Mouse (Mus musculus): ENCODE data around the gene Vash2. TPM values are rescaled to one million over a fixed set of nuclear protein-coding genes. Genes with fewer than 3 reads are reported as not detected.
"Not testable (repeated sequence)": the region's sequence is repeated elsewhere in the genome, so short reads cannot be mapped to it uniquely, and the experiment has no call there.

The Vash2 gene
- polyA plus RNA-seq, 1 experiment from 2014 or later: 86.4 TPM

DNA sequence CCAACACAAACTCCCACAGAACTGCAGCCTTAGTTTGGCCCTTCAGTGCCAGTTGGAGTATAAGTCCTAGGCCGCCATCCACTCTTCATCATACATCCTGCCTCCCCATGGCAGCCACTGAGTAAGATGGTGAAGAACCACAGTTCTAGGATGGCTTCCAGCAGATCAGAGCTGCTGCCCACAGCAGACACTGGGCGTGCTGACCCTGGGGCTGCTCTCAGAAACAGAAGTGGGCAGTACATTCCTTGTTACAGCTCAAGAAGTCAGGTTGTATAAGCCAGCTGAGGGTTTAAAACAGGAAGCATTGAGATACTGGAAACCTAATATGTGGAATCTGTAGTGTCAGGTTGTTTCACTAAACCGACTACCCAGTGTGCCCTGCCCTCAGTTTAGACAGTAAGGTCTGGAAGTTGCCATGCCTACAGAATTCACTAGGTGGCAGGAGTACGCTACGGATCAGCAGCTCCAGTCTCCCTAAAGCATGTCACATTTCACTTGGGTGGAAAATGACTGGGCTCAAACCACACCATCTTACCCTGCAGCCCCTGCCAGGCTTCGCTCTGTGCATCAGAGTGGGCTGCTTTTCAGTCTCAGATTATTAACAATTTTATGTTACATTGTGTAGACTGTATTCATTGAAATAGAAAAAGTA, 34.9 kb downstream of the Vash2 start:
- Histone ChIP-seq H3K9ac (replicated peaks) (no peak overlapping the region), H3K27ac (replicated peaks) (no peak overlapping the region), H3K4me1 (no peaks in the 10 kb centered on the region), H3K9me3 (replicated peaks) (no peaks in the 10 kb centered on the region), H3K4me2 (no peak overlapping the region), H3K4me3 (replicated peaks) (no peak overlapping the region), H3K36me3 (peaks cover 82% of the 10 kb centered on the region), H3K27me3 (replicated peaks) (no peaks in the 10 kb centered on the region)
- 53% methylated on average over 6 of the region's 6 CpGs for WGBS
- peak; percentile 85 for ATAC-seq (ENCODE audit: low FRiP score)

DNA sequence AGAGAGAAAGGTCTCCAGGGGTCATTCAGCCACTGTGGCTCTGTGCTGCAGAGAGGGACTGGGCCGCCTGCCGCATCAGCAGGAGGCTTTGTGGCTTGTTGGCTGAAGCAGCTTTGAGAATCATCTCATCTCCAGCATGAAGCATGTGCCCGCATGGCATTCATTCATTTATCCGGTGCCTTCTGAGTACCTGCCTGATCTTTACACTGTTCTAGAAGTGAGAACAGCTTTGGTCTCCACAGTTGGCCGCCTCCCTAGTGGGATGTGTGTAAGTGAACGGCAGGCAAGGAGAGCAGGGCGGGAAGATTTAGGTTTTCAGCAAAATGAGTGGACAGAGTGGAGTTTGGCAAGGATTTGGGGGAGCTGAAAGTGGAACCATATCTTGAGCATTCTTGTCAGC, 39.3 kb downstream of the Vash2 start:
- Histone ChIP-seq H3K4me2 (no peak overlapping the region), H3K4me1 (no peaks in the 10 kb centered on the region), H3K9ac (replicated peaks) (no peak overlapping the region), H3K9me3 (replicated peaks) (no peaks in the 10 kb centered on the region), H3K4me3 (replicated peaks) (no peak overlapping the region), H3K27me3 (replicated peaks) (no peaks in the 10 kb centered on the region), H3K27ac (replicated peaks) (no peak overlapping the region), H3K36me3 (peaks cover 73% of the 10 kb centered on the region)
- WGBS: 91% methylated on average over 7 of the region's 7 CpGs
- ATAC-seq (ENCODE audit: low FRiP score): no peak

DNA sequence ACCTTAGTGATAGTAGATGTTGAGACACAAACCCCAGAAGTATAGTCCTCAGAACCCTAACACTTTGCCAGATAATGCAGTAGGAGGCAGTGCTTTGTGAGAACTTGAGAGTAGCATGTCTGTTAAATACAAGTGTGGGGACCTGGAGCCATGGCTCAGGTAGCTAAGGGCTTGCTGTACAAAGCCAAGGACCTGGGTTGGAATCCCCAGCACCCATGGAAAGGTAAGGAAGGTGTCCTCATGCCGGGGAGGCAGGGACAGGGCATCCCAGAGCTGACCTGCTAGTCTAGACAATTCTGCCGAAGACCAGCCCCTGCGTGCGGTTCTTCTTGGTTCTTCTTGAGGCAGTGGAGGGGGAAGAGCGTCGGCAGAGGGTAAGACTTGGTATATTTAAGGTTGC, 48.9 kb downstream of the Vash2 start:
- Histone ChIP-seq H3K9ac (replicated peaks) (no peak overlapping the region), H3K9me3 (replicated peaks) (no peaks in the 10 kb centered on the region), H3K4me2 (no peak overlapping the region), H3K27me3 (replicated peaks) (no peaks in the 10 kb centered on the region), H3K4me1 (peaks cover 21% of the 10 kb centered on the region), H3K4me3 (replicated peaks) (no peak overlapping the region), H3K36me3 (peaks cover 16% of the 10 kb centered on the region), H3K27ac (replicated peaks) (no peak overlapping the region)
- no peak for ATAC-seq (ENCODE audit: low FRiP score)
- 78% methylated on average over 6 of the region's 6 CpGs for WGBS

DNA sequence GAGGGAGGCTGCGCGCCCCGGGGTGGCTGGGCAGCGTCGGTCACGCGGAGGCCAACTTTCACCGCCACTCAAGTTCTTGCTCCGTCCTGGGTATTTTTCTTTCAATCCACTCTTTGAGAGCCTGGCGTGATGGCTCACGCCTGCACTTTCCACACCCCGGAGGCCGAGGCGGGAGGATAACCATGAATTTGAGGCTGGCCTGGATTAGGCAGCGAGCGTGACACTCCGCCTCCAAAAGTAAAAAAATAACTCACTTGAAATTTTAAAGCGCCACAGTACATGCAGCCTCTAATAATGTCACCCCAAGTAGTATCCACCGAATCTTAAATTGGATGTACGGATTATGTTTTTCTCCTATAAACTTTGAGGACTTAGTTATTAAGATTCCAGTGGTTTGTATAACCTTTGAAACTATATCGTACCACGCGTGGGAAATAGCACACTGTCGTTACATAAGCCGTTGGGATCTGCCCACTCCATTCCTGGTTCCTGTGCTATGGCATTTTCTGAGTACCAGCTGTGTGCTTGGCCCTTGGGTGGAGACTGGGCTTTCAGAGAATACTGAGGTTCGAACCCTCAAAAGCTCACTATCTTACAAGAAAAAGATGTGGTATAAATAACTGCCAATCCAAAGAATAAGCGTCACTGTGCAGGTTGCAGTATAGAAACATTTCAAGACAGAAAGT, 49.9 kb downstream of the Vash2 start:
- peaks cover 5% of the 10 kb centered on the region; the same call in 1 of the 2 replicates for H3K36me3 ChIP-seq
- peak overlapping the region; percentile 100 for H3K27ac ChIP-seq (replicated peaks)
- no peaks in the 10 kb centered on the region for H3K9me3 ChIP-seq (replicated peaks)
- WGBS: 7% methylated on average over 27 of the region's 27 CpGs
- H3K9ac ChIP-seq (replicated peaks): peak overlapping the region; percentile 90
- peak overlapping the region; percentile 66 for H3K4me2 ChIP-seq
- H3K4me3 ChIP-seq (replicated peaks): peak overlapping the region; percentile 86
- H3K4me1 ChIP-seq: peaks cover 21% of the 10 kb centered on the region
- no peak; the same call in 1 of the 2 replicates for ATAC-seq (ENCODE audit: low FRiP score)
- no peaks in the 10 kb centered on the region for H3K27me3 ChIP-seq (replicated peaks)

DNA sequence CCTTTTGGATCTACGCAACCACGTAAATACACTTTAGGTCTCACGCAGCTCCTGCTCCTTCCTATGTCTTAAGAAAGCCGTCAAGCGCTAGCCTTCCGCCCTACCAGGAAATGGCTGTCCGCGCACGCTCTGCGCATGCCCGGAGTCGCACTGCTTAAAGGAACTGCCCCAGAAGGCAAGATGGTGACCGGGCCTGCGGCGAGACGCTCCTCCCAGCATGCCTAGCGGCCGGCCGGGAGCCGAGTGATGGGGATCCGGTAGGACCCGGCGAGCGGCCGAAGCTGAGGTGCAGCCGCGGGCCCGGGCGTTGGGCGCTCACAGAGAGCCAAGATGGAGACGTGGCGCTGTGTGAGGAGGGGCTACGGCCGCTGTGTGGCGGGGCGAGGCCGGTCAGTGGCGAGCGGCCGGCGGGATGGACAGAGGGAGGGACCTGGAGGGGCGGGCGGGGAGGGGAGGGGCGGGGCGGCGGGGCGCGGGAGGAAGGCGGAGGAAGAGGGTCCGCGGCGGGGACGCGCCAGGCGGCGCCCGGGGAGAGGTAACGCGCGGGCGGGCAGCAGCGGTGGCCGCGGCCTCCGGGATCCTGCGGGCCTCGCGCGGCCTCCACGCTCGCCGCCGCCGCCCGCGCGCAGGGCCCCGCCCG, 50.6 kb downstream of the Vash2 start:
- Histone ChIP-seq H3K9ac (replicated peaks) (peak overlapping the region; percentile 90), H3K27ac (replicated peaks) (peak overlapping the region; percentile 100), H3K4me2 (peak overlapping the region; percentile 66), H3K4me3 (replicated peaks) (peak overlapping the region; percentile 86), H3K36me3 (peaks cover 5% of the 10 kb centered on the region; the same call in 1 of the 2 replicates), H3K9me3 (replicated peaks) (no peaks in the 10 kb centered on the region), H3K27me3 (replicated peaks) (no peaks in the 10 kb centered on the region), H3K4me1 (peaks cover 21% of the 10 kb centered on the region)
- whole genome bisulfite sequencing: 0% methylated on average over 61 of the region's 79 CpGs
- ATAC-seq (ENCODE audit: low FRiP score): peak; percentile 98

DNA sequence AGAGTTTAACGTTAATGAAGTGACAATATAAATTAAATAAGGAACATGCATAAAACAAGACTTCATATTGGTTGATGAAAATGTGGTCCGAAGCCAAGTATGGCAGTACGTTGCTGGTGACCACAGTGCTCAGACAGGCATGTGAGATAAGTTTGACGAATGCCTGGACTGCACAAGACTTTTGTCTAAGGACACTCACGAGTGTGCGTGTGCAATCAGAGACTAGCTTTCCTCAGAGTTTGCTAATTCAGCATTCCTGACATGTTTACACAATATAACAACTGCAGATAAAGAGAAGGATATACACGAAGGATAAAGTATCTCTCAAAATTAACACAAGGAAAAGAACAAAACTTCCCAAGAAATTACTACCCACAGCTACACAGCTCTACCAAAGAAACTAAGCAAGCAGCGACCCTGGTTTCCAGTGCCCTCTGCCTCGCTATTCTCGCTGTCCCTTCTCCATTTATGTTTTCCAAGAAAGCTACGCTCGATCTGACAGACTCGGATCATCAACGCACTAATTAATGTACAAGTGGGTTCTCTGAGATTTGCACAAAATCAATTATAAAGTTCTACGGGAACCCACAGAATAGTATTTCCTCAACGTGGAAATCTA, 51.2 kb downstream of the Vash2 start:
- Histone ChIP-seq H3K27ac (replicated peaks) (peak overlapping the region; percentile 100), H3K4me3 (replicated peaks) (peak overlapping the region; percentile 86), H3K9ac (replicated peaks) (peak overlapping the region; percentile 90), H3K27me3 (replicated peaks) (no peaks in the 10 kb centered on the region), H3K4me1 (peaks cover 21% of the 10 kb centered on the region), H3K9me3 (replicated peaks) (no peaks in the 10 kb centered on the region), H3K4me2 (peak overlapping the region; percentile 66), H3K36me3 (0 out of 2 replicates have a peak, but pooled peaks cover 3% of the 10 kb centered on the region)
- peak; percentile 31 for ATAC-seq (ENCODE audit: low FRiP score)
- 22% methylated on average over 16 of the region's 16 CpGs for WGBS

DNA sequence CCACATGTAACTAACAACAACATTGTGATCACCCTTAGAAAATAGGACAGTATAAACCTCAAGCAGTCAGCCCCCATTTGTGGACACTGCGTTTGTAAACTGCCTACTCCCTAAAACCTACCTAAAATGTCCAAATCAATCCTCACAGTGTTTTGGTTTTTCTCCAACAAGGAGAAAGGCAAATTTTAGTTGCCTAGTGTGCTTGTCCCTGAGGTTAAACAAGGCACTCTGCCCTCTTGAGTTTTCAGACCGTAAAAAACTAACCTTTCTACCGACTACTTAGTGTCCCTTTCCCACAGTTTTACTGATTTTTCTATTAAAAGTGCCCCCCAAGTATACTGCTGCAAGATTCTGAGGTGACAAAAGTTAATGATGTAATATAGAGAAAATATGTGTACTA, 51.8 kb downstream of the Vash2 start:
- ATAC-seq (ENCODE audit: low FRiP score): no peak
- Histone ChIP-seq H3K9me3 (replicated peaks) (no peaks in the 10 kb centered on the region), H3K4me2 (peak overlapping the region; percentile 66), H3K27ac (replicated peaks) (no peak overlapping the region), H3K4me3 (replicated peaks) (no peak overlapping the region), H3K4me1 (peaks cover 21% of the 10 kb centered on the region), H3K9ac (replicated peaks) (no peak overlapping the region), H3K36me3 (no peaks in the 10 kb centered on the region), H3K27me3 (replicated peaks) (no peaks in the 10 kb centered on the region; the same call in 1 of the 2 replicates)
- WGBS: 92% methylated on average over 3 of the region's 3 CpGs

DNA sequence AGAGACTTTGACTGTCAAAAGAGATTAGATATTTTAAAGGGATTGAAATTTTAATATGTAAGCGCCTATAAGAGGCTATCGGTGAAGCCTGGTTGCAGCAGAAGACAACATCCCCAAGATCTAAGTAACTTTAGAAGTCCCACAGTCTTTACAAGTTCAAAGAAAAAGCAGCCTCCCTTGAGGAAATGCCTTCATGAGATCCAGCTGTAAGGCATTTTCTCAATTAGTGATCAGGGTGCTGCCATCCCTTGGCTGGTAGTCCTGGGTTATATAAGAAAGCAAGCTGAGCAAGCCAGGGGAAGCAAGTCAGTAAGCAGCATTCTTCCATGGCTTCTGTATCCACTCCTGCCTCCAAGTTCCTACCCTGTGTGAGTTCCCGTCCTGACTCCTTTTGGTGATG, 54.3 kb downstream of the Vash2 start, which contains the start of gene Angel2:
Gene Angel2, plus strand, starts transcription at position 301 of the 400 bp plus-strand sequence.
- not testable (repeated sequence) for H3K4me2 ChIP-seq; H3K27ac ChIP-seq (replicated peaks); H3K36me3 ChIP-seq; H3K9me3 ChIP-seq (replicated peaks); ATAC-seq (ENCODE audit: low FRiP score); H3K9ac ChIP-seq (replicated peaks); H3K4me3 ChIP-seq (replicated peaks); H3K27me3 ChIP-seq (replicated peaks)
- WGBS: 82% methylated on average over 3 of the region's 3 CpGs
- peaks cover 15% of the 10 kb centered on the region for H3K4me1 ChIP-seq

DNA sequence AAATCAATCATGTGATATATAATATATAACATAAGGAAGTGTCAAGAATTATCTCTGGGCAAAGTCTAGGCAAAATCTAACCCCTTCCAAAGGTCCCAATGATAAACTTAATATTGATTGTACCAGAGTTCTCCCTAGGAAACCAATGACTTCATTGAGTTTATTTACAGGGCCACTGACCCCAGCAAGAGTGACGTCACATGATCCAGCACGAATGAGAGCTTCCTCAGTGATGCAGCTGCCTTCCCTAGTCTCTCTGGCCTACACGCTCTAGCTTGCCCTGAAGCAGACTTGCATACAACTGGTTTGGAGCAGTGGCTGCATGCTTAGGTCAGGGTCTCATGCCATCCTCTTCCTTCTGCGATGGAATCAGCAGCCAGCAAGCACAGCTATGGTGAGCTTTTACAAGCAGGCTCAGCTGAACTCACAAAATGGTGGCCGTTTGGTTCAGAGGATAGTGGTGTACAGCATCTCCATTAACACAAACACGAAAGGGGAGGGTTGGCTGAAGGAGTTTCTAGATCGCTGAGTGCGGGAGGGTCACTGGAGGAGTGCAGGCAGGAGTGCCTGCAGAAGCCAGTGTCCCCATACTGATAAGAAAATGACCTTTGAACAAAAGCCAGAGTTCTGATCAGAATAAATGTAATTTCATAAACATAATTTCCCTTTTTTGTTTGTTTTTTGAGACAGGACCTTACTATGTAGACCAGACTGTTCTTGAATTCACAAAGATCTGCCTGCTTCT, 59.2 kb downstream of the Vash2 start:
- WGBS: 77% methylated on average over 8 of the region's 8 CpGs
- Histone ChIP-seq H3K4me1 (no peaks in the 10 kb centered on the region), H3K36me3 (no peaks in the 10 kb centered on the region), H3K27ac (replicated peaks) (no peak overlapping the region), H3K9me3 (replicated peaks) (no peaks in the 10 kb centered on the region), H3K27me3 (replicated peaks) (no peaks in the 10 kb centered on the region; the same call in 1 of the 2 replicates), H3K9ac (replicated peaks) (no peak overlapping the region), H3K4me3 (replicated peaks) (no peak overlapping the region), H3K4me2 (no peak overlapping the region)
- ATAC-seq (ENCODE audit: low FRiP score): no peak

DNA sequence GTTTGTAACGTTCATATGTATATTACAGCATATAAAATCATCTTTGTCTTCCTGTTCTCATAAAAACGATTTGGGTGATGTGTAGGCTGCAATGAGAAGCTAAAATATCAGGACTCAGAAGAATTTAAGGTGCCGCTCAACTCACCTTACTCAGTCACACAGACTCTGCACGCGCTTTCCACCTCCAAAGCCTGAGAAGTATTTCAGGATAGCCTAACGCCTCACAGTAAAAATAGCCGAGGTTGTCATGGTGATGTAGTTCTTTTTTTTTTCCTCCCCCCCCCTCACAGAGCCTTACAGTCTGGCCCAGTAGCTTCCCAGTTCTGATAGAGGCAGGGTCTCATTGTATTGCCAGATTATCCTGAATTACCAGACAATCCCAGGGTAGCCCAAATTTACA, 60.2 kb downstream of the Vash2 start:
- no peaks in the 10 kb centered on the region for H3K9me3 ChIP-seq (replicated peaks)
- no peak for ATAC-seq (ENCODE audit: low FRiP score)
- peaks cover 4% of the 10 kb centered on the region; the same call in 1 of the 2 replicates for H3K27me3 ChIP-seq (replicated peaks)
- no peak overlapping the region for H3K4me3 ChIP-seq (replicated peaks)
- WGBS: 64% methylated on average over 7 of the region's 7 CpGs
- H3K27ac ChIP-seq (replicated peaks): no peak overlapping the region
- no peak overlapping the region for H3K9ac ChIP-seq (replicated peaks)
- no peak overlapping the region for H3K4me2 ChIP-seq
- no peaks in the 10 kb centered on the region for H3K4me1 ChIP-seq
- H3K36me3 ChIP-seq: no peaks in the 10 kb centered on the region

DNA sequence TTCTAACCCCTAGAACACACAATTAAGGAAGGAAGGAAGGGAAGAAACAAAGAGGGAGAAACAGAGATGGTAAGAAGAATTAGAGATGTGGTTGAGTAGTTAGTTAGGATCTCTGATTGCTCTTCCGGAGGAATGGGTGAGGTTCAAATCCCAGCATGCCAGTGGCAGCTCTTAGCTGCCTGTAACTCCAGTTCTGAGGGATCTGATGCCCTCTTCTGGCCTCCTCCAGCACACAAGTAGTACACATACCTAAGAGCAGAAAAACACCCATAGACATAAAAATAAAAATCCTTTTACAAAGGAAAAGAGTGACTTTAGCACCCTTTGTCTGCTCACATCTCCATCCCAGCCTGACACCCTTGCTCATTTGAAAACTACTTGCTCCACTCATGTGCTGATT, 66.5 kb downstream of the Vash2 start:
- peak overlapping the region; percentile 73; the same call in 1 of the 2 replicates for H3K4me2 ChIP-seq

More for the DNA sequence above, 66.5 kb downstream of the Vash2 start:
- Histone ChIP-seq H3K36me3 (no peaks in the 10 kb centered on the region), H3K4me1 (peaks cover 36% of the 10 kb centered on the region), H3K4me3 (replicated peaks) (peak overlapping the region; percentile 99; the same call in 1 of the 2 replicates), H3K27me3 (replicated peaks) (peaks cover 5% of the 10 kb centered on the region; the same call in 1 of the 2 replicates), H3K9ac (replicated peaks) (no peak overlapping the region), H3K9me3 (replicated peaks) (no peaks in the 10 kb centered on the region), H3K27ac (replicated peaks) (peak overlapping the region; percentile 80; the same call in 1 of the 2 replicates)
- ATAC-seq (ENCODE audit: low FRiP score): no peak
- WGBS: 36% methylated on average over 1 of the region's 1 CpGs
